Mouse (Mus musculus) bone marrow, adult 2 months (tissue): ENCODE measurements around the gene Pick1. TPM values are rescaled to one million over a fixed set of nuclear protein-coding genes. Genes with fewer than 3 reads are reported as not detected.

ENCODE experiments used
- H3K27ac ChIP-seq: fragments of 200-500 bp; 2 replicates; pipeline ENCODE4 v1.5.1; 2012; ENCODE audit warnings: low read depth, mild to moderate bottlenecking, control low read depth, inconsistent platforms, low read length; ENCODE audit not compliant: control insufficient read depth, poor library complexity, insufficient read depth
- H3K4me1 ChIP-seq: fragments of 200-500 bp; 2 replicates; pipeline ENCODE4 v1.6.1; 2011; ENCODE audit warnings: low read length; ENCODE audit not compliant: control insufficient read depth, insufficient read depth
- H3K4me3 ChIP-seq: fragments of 200-500 bp; replicated peaks from 2 replicates; pipeline ENCODE3; 2011; ENCODE audit warnings: mild to moderate bottlenecking, low read depth, low read length, control low read depth; ENCODE audit not compliant: control insufficient read depth
- CTCF ChIP-seq: fragments of 200-500 bp; IDR thresholded peaks from 2 replicates; pipeline ENCODE4 v1.5.1; 2011; ENCODE audit warnings: low read length, control low read depth; ENCODE audit not compliant: control insufficient read depth, insufficient read depth
- POLR2A ChIP-seq: fragments of 200-500 bp; IDR thresholded peaks from 2 replicates; pipeline ENCODE4 v1.6.1; 2011; ENCODE audit warnings: low read depth, mild to moderate bottlenecking, control low read depth, low read length, borderline replicate concordance; ENCODE audit not compliant: control insufficient read depth
- WGBS: fragments of 180-500 bp; shearing (Covaris S2); methylation state at CpG from one replicate; pipeline ENCODE4 v1.1.7; 2018; 5-methylcytosine and 5-hydroxymethylcytosine counted together
- polyA plus RNA-seq: library from polyadenylated mRNA; stranded (reverse); fragments of >200 nt; gene quantifications from 2 replicates; pipeline ENCODE4 v1.2.4, GENCODE M21; 2011; ENCODE audit warnings: low replicate concordance; ENCODE audit not compliant: missing spikeins, insufficient read depth, insufficient read length

Pick1 gene
- 6.2 and 13.6 TPM in 2 replicates for polyA plus RNA-seq

DNA sequence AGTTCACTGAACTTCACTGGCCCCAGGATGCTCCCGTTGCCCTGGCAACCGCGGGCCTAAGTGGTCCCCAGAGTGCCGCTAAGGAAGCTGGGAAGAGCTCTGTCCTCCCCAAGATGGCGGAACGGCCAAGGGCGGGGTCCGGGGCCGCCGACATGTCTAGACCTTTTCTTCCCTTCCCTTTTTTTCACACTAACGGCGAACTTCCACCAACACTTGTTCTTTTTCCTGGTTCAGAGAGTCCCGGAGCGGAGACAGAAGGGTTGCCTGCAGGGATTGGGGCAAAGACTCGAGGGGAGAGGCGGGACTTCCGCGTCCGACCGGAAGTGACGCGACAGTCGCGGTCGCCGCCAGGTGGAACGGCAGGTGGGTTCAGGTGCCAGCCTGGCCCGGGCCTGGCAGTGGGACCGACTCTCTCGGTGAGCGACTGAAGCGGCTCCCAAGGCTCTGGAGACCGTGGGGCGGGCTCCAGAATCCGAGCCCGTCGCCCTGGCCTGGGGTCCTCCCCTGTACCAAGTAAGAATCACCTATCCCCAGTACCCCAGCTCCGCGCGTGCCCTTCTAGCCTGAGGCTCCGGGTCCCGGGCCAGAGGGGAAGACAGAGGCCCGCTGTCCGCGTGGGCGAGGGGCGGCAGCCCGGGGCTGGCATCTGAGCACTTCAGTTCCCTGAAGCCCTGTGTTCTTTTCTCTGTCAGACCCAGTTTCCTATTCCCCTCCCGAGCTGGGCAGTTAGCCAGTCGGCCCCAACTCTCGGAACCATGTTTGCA lies at the start of gene Pick1, which contains the start of gene Gm49486:
Gene Pick1, plus strand, starts transcription at position 116 of the 764 bp plus-strand sequence.
Gene Gm49486, plus strand, starts transcription at position 334 of the 764 bp plus-strand sequence.
- Histone ChIP-seq H3K27ac (peak within 1 kb of the TSS; percentile 63), H3K4me1 (no peaks in the 10 kb centered on the region), H3K4me3 (peak within 1 kb of the TSS; percentile 59)
- peak; percentile 3; the same call in 1 of the 2 replicates for TF ChIP-seq CTCF
- peak; percentile 30; the same call in 1 of the 2 replicates for TF ChIP-seq POLR2A
- 1% methylated on average over 51 of the region's 51 CpGs for WGBS

- H3K4me1 ChIP-seq, result no peaks in the 10 kb centered on the region
- no peak overlapping the region for H3K27ac ChIP-seq
- 79% methylated on average over 10 of the region's 10 CpGs for whole genome bisulfite sequencing
These were observed 43.8 kb upstream of the Pick1 start for GRCm38 (mm10) chr15:79185213-79185612.

DNA sequence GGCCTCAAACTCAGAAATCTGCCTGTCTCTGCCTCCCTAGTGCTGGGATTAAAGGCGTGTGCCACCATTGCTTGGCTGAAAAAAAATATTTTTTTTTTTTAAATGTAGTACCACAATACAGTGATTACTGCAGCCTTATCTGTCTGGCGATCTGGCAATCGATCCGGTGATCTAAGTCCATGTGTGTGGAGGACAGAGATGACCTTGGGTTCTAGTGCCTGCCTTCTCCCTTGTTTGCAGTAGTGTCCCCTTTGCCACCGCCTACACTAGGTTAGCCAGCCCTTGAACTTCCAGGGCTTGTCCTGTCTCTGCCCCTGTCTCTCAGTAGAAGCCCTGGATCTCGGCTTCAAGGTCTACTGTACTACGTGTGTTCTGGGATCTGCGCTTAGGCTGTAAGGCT lies 41.2 kb upstream of the Pick1 start:
- whole genome bisulfite sequencing, result 84% methylated on average over 8 of the region's 8 CpGs
- H3K27ac ChIP-seq, result no peak overlapping the region
- no peaks in the 10 kb centered on the region for H3K4me1 ChIP-seq
- TF ChIP-seq CTCF, result no peak
- TF ChIP-seq POLR2A, result no peak
- H3K4me3 ChIP-seq, result no peak overlapping the region

More at GRCm38 (mm10) chr15:79185213-79185612, 43.8 kb upstream of the Pick1 start:
- no peak for TF ChIP-seq POLR2A
- no peak for TF ChIP-seq CTCF
- H3K4me3 ChIP-seq, result no peak overlapping the region

DNA sequence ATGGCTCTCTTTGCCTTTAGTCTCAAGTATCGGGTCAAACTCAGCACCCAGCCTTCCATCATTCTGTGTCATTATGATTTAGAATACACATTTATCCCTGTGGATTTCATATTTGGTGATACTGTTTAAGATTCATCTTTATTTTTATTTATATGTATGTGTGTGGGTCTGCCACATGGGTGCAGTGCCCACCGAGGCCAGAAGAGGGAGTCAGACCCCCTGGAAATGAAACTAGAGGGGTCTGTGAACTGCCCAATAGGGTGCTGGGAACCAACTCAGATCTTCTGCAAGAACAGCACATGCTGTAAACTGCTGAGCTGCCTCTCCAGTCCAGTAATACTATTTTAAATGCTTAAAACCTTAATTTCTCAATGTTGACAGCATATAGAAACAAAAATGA lies 37.5 kb upstream of the Pick1 start:
- Histone ChIP-seq H3K4me3 (no peak overlapping the region), H3K4me1 (no peaks in the 10 kb centered on the region), H3K27ac (no peak overlapping the region)
- WGBS, result 92% methylated on average over 2 of the region's 2 CpGs
- no peak for TF ChIP-seq CTCF
- TF ChIP-seq POLR2A, result no peak

DNA sequence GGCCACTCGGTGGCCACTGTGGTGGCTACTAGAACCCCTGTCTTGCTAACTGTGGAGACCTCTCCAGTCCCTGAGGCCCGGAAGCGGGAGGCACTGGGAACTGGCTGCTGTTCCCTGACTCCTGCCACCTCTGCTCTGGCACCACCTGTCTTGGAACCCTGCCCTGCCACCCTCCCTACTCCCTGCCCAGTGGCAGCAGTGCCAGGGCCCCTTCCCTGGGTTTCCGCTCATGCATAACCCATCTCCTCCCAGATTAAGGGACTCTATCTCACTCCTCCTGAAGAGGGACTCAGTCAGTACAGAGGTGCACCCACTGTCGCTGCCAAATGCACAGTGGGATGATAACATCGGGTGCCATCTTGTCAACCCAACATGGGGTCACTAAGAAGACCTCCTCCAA lies 36.5 kb upstream of the Pick1 start:
- Histone ChIP-seq H3K27ac (no peak overlapping the region), H3K4me3 (no peak overlapping the region), H3K4me1 (no peaks in the 10 kb centered on the region)
- TF ChIP-seq POLR2A, result no peak
- no peak for TF ChIP-seq CTCF
- 79% methylated on average over 6 of the region's 6 CpGs for WGBS

GRCm38 (mm10) chr15:79192885-79193845 lies 35.8 kb upstream of the Pick1 start:
- TF ChIP-seq CTCF, result no peak
- TF ChIP-seq POLR2A, result no peak
- Histone ChIP-seq H3K4me1 (no peaks in the 10 kb centered on the region), H3K27ac (no peak overlapping the region), H3K4me3 (no peak overlapping the region)
- WGBS, result 67% methylated on average over 27 of the region's 27 CpGs

DNA sequence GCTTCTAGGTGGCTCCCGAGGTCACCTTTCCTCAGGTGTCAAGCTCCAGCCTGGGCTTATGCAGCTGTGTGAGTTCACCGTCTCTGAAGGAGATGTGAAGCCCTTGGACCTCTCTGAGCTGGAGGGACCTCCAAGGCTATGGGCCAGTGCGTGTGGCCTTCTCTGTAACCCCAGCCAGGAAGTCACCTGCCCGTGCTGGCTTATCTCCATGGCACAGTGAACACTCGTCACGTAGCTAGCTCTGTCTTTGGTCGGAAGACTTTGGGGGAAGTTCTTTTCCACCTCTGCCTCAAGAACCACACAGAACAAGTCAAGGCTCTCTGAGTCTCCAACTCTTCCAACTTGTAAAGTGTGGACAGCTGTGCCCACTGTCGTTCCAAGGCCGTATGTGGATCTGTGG lies 34.9 kb upstream of the Pick1 start:
- H3K4me1 ChIP-seq, result no peaks in the 10 kb centered on the region
- no peak for TF ChIP-seq CTCF
- no peak for TF ChIP-seq POLR2A
- 19% methylated on average over 9 of the region's 9 CpGs for WGBS
- no peak overlapping the region for H3K4me3 ChIP-seq
- no peak overlapping the region for H3K27ac ChIP-seq

DNA sequence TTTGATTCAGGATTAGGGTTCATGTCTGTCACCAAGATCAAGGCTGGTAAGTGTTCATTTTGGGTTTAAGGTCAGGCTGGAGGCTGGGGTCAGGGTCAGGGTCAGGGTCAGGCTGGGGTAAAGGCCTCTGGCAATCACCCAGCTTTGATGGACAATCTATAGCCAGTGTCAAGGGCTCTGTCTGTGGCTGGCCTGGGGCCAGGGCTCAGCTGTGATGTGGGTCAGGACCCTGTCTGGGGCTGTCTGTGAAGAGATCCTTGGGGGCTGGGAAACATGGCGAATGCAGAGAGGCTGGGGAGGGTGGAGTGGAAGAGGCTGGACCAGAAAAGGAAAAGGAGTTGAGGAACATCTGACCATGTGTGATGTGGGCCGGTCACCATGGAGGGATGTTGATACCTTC lies 34.0 kb upstream of the Pick1 start:
- Histone ChIP-seq H3K27ac (no peak overlapping the region), H3K4me1 (no peaks in the 10 kb centered on the region), H3K4me3 (no peak overlapping the region)
- 79% methylated on average over 2 of the region's 2 CpGs for WGBS
- no peak for TF ChIP-seq POLR2A
- no peak for TF ChIP-seq CTCF
